Mouse (Mus musculus): ENCODE measurements around the gene Stab1. TPM values are rescaled to one million over a fixed set of nuclear protein-coding genes. Genes with fewer than 3 reads are reported as not detected.
A peak's percentile ranks its signal among the peaks of the same experiment; 100 is the strongest.

Stab1 gene
- polyA plus RNA-seq, 1 experiment from 2014 or later, result 23.6 TPM

- ATAC-seq (replicated peaks; ENCODE audit: insufficient number of reproducible peaks, low FRiP score, low TSS enrichment, low read depth), result no peak
- Histone ChIP-seq H3K4me1 (ENCODE audit: control insufficient read depth, insufficient read depth, low read length) (no peaks in the 10 kb centered on the region), H3K4me2 (ENCODE audit: low read depth, low read length) (no peak overlapping the region)
These were observed 41.6 kb downstream of the Stab1 start for GRCm38 (mm10) chr14:31126826-31127225.

GRCm38 (mm10) chr14:31125106-31126075 lies 43.0 kb downstream of the Stab1 start:
- WGBS, result 46% methylated on average over 9 of the region's 9 CpGs

More at GRCm38 (mm10) chr14:31126826-31127225, 41.6 kb downstream of the Stab1 start:
- DNase-seq (ENCODE audit: low spot score), result no peak
- H3K27ac ChIP-seq (replicated peaks; ENCODE audit: low read depth, low read length), result no peak overlapping the region
- H3K9ac ChIP-seq (replicated peaks; ENCODE audit: low read length), result no peak overlapping the region
- no peaks in the 10 kb centered on the region for H3K27me3 ChIP-seq (ENCODE audit: control insufficient read depth, insufficient read depth, low read length)
- H3K4me3 ChIP-seq (ENCODE audit: low read depth, low read length), result no peak overlapping the region
- H3K36me3 ChIP-seq (replicated peaks; ENCODE audit: control insufficient read depth, insufficient read depth, low read depth, low read length), result no peaks in the 10 kb centered on the region; the same call in 1 of the 2 replicates
- H3K9me3 ChIP-seq (replicated peaks; ENCODE audit: control insufficient read depth, low read length), result no peaks in the 10 kb centered on the region
- WGBS, result 88% methylated on average over 8 of the region's 8 CpGs

GRCm38 (mm10) chr14:31115522-31115921 lies 52.9 kb downstream of the Stab1 start:
- Histone ChIP-seq H3K36me3 (replicated peaks; ENCODE audit: control insufficient read depth, insufficient read depth, low read depth, low read length) (peaks cover 5% of the 10 kb centered on the region), H3K4me2 (ENCODE audit: low read depth, low read length) (no peak overlapping the region), H3K9ac (replicated peaks; ENCODE audit: low read length) (no peak overlapping the region), H3K9me3 (replicated peaks; ENCODE audit: control insufficient read depth, low read length) (no peaks in the 10 kb centered on the region), H3K27ac (replicated peaks; ENCODE audit: low read depth, low read length) (no peak overlapping the region), H3K4me1 (ENCODE audit: control insufficient read depth, insufficient read depth, low read length) (no peaks in the 10 kb centered on the region), H3K27me3 (ENCODE audit: control insufficient read depth, insufficient read depth, low read length) (no peaks in the 10 kb centered on the region), H3K4me3 (ENCODE audit: low read depth, low read length) (no peak overlapping the region)
- 57% methylated on average over 2 of the region's 2 CpGs for WGBS
- no peak for DNase-seq (ENCODE audit: low spot score)
- ATAC-seq (replicated peaks; ENCODE audit: insufficient number of reproducible peaks, low FRiP score, low TSS enrichment, low read depth), result no peak

More at GRCm38 (mm10) chr14:31125106-31126075, 43.0 kb downstream of the Stab1 start:
- peak; percentile 63 for DNase-seq (ENCODE audit: low spot score)
- Histone ChIP-seq H3K27ac (replicated peaks; ENCODE audit: low read depth, low read length) (peak overlapping the region; percentile 57; the same call in 1 of the 2 replicates), H3K4me3 (ENCODE audit: low read depth, low read length) (no peak overlapping the region), H3K27me3 (ENCODE audit: control insufficient read depth, insufficient read depth, low read length) (no peaks in the 10 kb centered on the region), H3K4me1 (ENCODE audit: control insufficient read depth, insufficient read depth, low read length) (no peaks in the 10 kb centered on the region), H3K36me3 (replicated peaks; ENCODE audit: control insufficient read depth, insufficient read depth, low read depth, low read length) (no peaks in the 10 kb centered on the region; the same call in 1 of the 2 replicates), H3K9me3 (replicated peaks; ENCODE audit: control insufficient read depth, low read length) (no peaks in the 10 kb centered on the region), H3K4me2 (ENCODE audit: low read depth, low read length) (no peak overlapping the region), H3K9ac (replicated peaks; ENCODE audit: low read length) (no peak overlapping the region)
- no peak for ATAC-seq (replicated peaks; ENCODE audit: insufficient number of reproducible peaks, low FRiP score, low TSS enrichment, low read depth)

GRCm38 (mm10) chr14:31114011-31114410 lies 54.4 kb downstream of the Stab1 start:
- Histone ChIP-seq H3K36me3 (replicated peaks; ENCODE audit: control insufficient read depth, insufficient read depth, low read depth, low read length) (peaks cover 6% of the 10 kb centered on the region), H3K4me2 (ENCODE audit: low read depth, low read length) (no peak overlapping the region), H3K27ac (replicated peaks; ENCODE audit: low read depth, low read length) (no peak overlapping the region), H3K4me3 (ENCODE audit: low read depth, low read length) (no peak overlapping the region), H3K27me3 (ENCODE audit: control insufficient read depth, insufficient read depth, low read length) (no peaks in the 10 kb centered on the region), H3K9me3 (replicated peaks; ENCODE audit: control insufficient read depth, low read length) (no peaks in the 10 kb centered on the region), H3K9ac (replicated peaks; ENCODE audit: low read length) (no peak overlapping the region), H3K4me1 (ENCODE audit: control insufficient read depth, insufficient read depth, low read length) (no peaks in the 10 kb centered on the region)
- ATAC-seq (replicated peaks; ENCODE audit: insufficient number of reproducible peaks, low FRiP score, low TSS enrichment, low read depth) (no peak), DNase-seq (ENCODE audit: low spot score) (no peak)
- WGBS, result 85% methylated on average over 3 of the region's 3 CpGs

GRCm38 (mm10) chr14:31112187-31112586 lies 56.3 kb downstream of the Stab1 start:
- H3K36me3 ChIP-seq (replicated peaks; ENCODE audit: control insufficient read depth, insufficient read depth, low read depth, low read length), result peaks cover 6% of the 10 kb centered on the region
- H3K27me3 ChIP-seq (ENCODE audit: control insufficient read depth, insufficient read depth, low read length), result no peaks in the 10 kb centered on the region
- no peaks in the 10 kb centered on the region for H3K9me3 ChIP-seq (replicated peaks; ENCODE audit: control insufficient read depth, low read length)
- DNase-seq (ENCODE audit: low spot score) (no peak), ATAC-seq (replicated peaks; ENCODE audit: insufficient number of reproducible peaks, low FRiP score, low TSS enrichment, low read depth) (no peak)
- no peak overlapping the region for H3K27ac ChIP-seq (replicated peaks; ENCODE audit: low read depth, low read length)
- WGBS, result 86% methylated on average over 5 of the region's 5 CpGs
- H3K9ac ChIP-seq (replicated peaks; ENCODE audit: low read length), result no peak overlapping the region
- H3K4me2 ChIP-seq (ENCODE audit: low read depth, low read length), result no peak overlapping the region
- H3K4me1 ChIP-seq (ENCODE audit: control insufficient read depth, insufficient read depth, low read length), result no peaks in the 10 kb centered on the region
- no peak overlapping the region for H3K4me3 ChIP-seq (ENCODE audit: low read depth, low read length)

- H3K36me3 ChIP-seq (replicated peaks; ENCODE audit: control insufficient read depth, insufficient read depth, low read depth, low read length), result peaks cover 4% of the 10 kb centered on the region; the same call in 1 of the 2 replicates
- H3K4me3 ChIP-seq (ENCODE audit: low read depth, low read length), result no peak overlapping the region
- WGBS, result 93% methylated on average over 3 of the region's 3 CpGs
These were observed 57.8 kb downstream of the Stab1 start for GRCm38 (mm10) chr14:31110613-31111012.

GRCm38 (mm10) chr14:31105156-31105555 lies 63.3 kb downstream of the Stab1 start:
- WGBS, result 92% methylated on average over 2 of the region's 2 CpGs
- Histone ChIP-seq H3K27ac (replicated peaks; ENCODE audit: low read depth, low read length) (no peak overlapping the region), H3K4me1 (ENCODE audit: control insufficient read depth, insufficient read depth, low read length) (no peaks in the 10 kb centered on the region), H3K27me3 (ENCODE audit: control insufficient read depth, insufficient read depth, low read length) (no peaks in the 10 kb centered on the region), H3K4me2 (ENCODE audit: low read depth, low read length) (no peak overlapping the region), H3K9me3 (replicated peaks; ENCODE audit: control insufficient read depth, low read length) (no peaks in the 10 kb centered on the region), H3K9ac (replicated peaks; ENCODE audit: low read length) (no peak overlapping the region), H3K36me3 (replicated peaks; ENCODE audit: control insufficient read depth, insufficient read depth, low read depth, low read length) (peaks cover 4% of the 10 kb centered on the region; the same call in 1 of the 2 replicates), H3K4me3 (ENCODE audit: low read depth, low read length) (no peak overlapping the region)
- DNase-seq (ENCODE audit: low spot score), result peak; percentile 26
- no peak for ATAC-seq (replicated peaks; ENCODE audit: insufficient number of reproducible peaks, low FRiP score, low TSS enrichment, low read depth)

More at GRCm38 (mm10) chr14:31110613-31111012, 57.8 kb downstream of the Stab1 start:
- Histone ChIP-seq H3K9ac (replicated peaks; ENCODE audit: low read length) (no peak overlapping the region), H3K4me2 (ENCODE audit: low read depth, low read length) (no peak overlapping the region), H3K4me1 (ENCODE audit: control insufficient read depth, insufficient read depth, low read length) (no peaks in the 10 kb centered on the region), H3K27me3 (ENCODE audit: control insufficient read depth, insufficient read depth, low read length) (no peaks in the 10 kb centered on the region), H3K27ac (replicated peaks; ENCODE audit: low read depth, low read length) (no peak overlapping the region), H3K9me3 (replicated peaks; ENCODE audit: control insufficient read depth, low read length) (no peaks in the 10 kb centered on the region)
- no peak for DNase-seq (ENCODE audit: low spot score)
- ATAC-seq (replicated peaks; ENCODE audit: insufficient number of reproducible peaks, low FRiP score, low TSS enrichment, low read depth), result no peak

- Histone ChIP-seq H3K36me3 (replicated peaks; ENCODE audit: control insufficient read depth, insufficient read depth, low read depth, low read length) (peaks cover 7% of the 10 kb centered on the region), H3K4me1 (ENCODE audit: control insufficient read depth, insufficient read depth, low read length) (no peaks in the 10 kb centered on the region), H3K27me3 (ENCODE audit: control insufficient read depth, insufficient read depth, low read length) (no peaks in the 10 kb centered on the region), H3K4me2 (ENCODE audit: low read depth, low read length) (no peak overlapping the region), H3K9ac (replicated peaks; ENCODE audit: low read length) (no peak overlapping the region), H3K4me3 (ENCODE audit: low read depth, low read length) (no peak overlapping the region), H3K27ac (replicated peaks; ENCODE audit: low read depth, low read length) (no peak overlapping the region), H3K9me3 (replicated peaks; ENCODE audit: control insufficient read depth, low read length) (no peaks in the 10 kb centered on the region)
- ATAC-seq (replicated peaks; ENCODE audit: insufficient number of reproducible peaks, low FRiP score, low TSS enrichment, low read depth), result no peak
- WGBS, result 91% methylated on average over 1 of the region's 1 CpGs
- no peak for DNase-seq (ENCODE audit: low spot score)
These were observed 78.5 kb downstream of the Stab1 start for GRCm38 (mm10) chr14:31089918-31090317.
